Mouse (Mus musculus) testis, adult 2 months (tissue): Measurements from ENCODE around the gene Tmem115. TPM values are rescaled to one million over a fixed set of nuclear protein-coding genes. Genes with fewer than 3 reads are reported as not detected.

Experiments used
- H3K27ac ChIP-seq: fragments of 200-500 bp; 2 replicates; pipeline ENCODE4 v1.5.1; 2012; ENCODE audit warnings: low read depth, low read length; ENCODE audit not compliant: control insufficient read depth, insufficient read depth
- H3K27me3 ChIP-seq: fragments of 200-500 bp; 2 replicates; pipeline ENCODE4 v1.6.1; 2012; ENCODE audit warnings: mild to moderate bottlenecking, low read length, moderate library complexity; ENCODE audit not compliant: control insufficient read depth, insufficient read depth
- H3K36me3 ChIP-seq: fragments of 200-500 bp; 2 replicates; pipeline ENCODE4 v1.6.1; 2012; ENCODE audit warnings: mild to moderate bottlenecking, low read length; ENCODE audit not compliant: control insufficient read depth, insufficient read depth
- H3K4me1 ChIP-seq: fragments of 200-500 bp; 2 replicates; pipeline ENCODE4 v1.6.1; 2012; ENCODE audit warnings: low read length; ENCODE audit not compliant: control insufficient read depth, insufficient read depth
- H3K4me3 ChIP-seq: fragments of 200-500 bp; 2 replicates; pipeline ENCODE4 v1.5.1; 2012; ENCODE audit warnings: low read depth, mild to moderate bottlenecking, low read length, moderate library complexity, mixed read lengths; ENCODE audit not compliant: control insufficient read depth
- CTCF ChIP-seq: fragments of 200-500 bp; IDR thresholded peaks from 2 replicates; pipeline ENCODE4 v1.5.1; 2012; ENCODE audit warnings: low read depth, mild to moderate bottlenecking, inconsistent platforms, low read length, moderate library complexity; ENCODE audit not compliant: control insufficient read depth, insufficient read depth, insufficient replicate concordance
- POLR2A ChIP-seq: fragments of 200-500 bp; IDR thresholded peaks from 2 replicates; pipeline ENCODE4 v1.6.1; 2012; ENCODE audit warnings: low read depth, mild to moderate bottlenecking, inconsistent platforms, low read length, moderate library complexity; ENCODE audit not compliant: control insufficient read depth
- polyA plus RNA-seq: library from polyadenylated mRNA; depleted of rRNA; stranded (reverse); fragments of >200 nt; gene quantifications from 2 replicates; pipeline ENCODE4 v1.2.3, GENCODE M21; 2012

The Tmem115 gene
- polyA plus RNA-seq, 1 experiment, result 38.3 TPM

DNA sequence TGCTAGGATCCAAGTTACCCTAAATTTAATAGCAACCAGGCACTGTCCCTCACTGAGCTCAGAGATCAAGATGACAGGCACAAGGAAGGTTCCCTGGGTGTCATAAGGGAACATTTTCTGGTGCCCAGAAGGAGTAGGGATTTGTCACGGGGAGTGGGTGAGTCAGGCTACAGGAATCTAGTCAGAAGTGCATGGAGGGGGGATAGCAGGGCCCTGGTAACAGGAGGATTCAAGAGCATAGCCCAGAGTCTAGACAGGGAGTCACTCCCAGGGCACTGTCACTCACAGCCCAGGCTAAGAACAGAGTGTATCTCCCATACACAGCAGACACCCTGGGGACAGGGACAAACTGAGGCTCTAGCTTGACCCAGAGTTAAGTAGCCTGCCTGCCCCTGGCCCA, 40.2 kb upstream of the Tmem115 start:
- TF ChIP-seq POLR2A (no peak), CTCF (no peak)
- Histone ChIP-seq H3K36me3 (no peaks in the 10 kb centered on the region), H3K4me1 (no peaks in the 10 kb centered on the region), H3K4me3 (no peak overlapping the region), H3K27ac (no peak overlapping the region), H3K27me3 (no peaks in the 10 kb centered on the region)

DNA sequence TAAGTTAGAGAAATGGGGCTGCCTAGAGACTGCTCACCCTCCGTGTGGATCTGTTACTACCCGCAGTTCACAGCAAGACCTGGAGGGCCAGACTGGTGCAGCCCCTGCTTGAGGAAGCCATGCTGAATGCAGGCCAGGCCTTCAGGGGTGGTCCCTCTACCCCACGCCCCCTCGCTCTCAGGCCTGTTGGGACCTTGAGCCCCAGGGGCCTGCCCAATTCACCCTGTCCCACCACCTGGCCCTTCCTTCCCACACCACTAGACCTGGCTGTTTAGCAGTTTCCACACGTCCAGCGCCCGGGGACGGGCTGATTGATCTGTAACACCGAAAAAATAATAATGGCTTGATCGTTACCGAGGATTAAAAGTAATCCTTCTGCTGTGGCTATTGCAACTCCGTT, 39.5 kb upstream of the Tmem115 start:
- no peak for TF ChIP-seq CTCF
- TF ChIP-seq POLR2A, result no peak
- Histone ChIP-seq H3K4me1 (no peaks in the 10 kb centered on the region), H3K4me3 (no peak overlapping the region), H3K36me3 (no peaks in the 10 kb centered on the region), H3K27ac (no peak overlapping the region), H3K27me3 (no peaks in the 10 kb centered on the region)

DNA sequence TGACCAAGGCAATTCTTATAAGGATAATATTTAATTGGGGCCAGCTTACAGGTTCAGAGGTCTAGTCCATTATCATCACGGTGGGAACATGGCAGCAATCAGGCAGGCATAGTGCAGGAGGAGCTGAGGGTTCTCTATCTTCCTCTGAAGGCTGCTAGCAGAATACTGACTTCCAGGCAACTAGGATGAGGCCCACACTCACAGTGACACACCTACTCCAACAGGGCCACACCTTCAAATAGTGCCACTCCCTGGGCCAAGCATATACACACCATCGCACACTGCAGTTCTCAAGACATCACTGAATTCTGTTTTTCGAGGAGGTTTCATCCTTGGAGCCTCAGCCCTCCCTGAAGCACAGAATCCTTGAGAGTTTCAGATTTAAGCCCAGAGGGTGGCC, 37.4 kb upstream of the Tmem115 start:
- H3K36me3 ChIP-seq, result no peaks in the 10 kb centered on the region
- H3K27ac ChIP-seq, result no peak overlapping the region
- no peaks in the 10 kb centered on the region for H3K4me1 ChIP-seq
- no peaks in the 10 kb centered on the region for H3K27me3 ChIP-seq
- TF ChIP-seq POLR2A (no peak), CTCF (no peak)
- no peak overlapping the region for H3K4me3 ChIP-seq

DNA sequence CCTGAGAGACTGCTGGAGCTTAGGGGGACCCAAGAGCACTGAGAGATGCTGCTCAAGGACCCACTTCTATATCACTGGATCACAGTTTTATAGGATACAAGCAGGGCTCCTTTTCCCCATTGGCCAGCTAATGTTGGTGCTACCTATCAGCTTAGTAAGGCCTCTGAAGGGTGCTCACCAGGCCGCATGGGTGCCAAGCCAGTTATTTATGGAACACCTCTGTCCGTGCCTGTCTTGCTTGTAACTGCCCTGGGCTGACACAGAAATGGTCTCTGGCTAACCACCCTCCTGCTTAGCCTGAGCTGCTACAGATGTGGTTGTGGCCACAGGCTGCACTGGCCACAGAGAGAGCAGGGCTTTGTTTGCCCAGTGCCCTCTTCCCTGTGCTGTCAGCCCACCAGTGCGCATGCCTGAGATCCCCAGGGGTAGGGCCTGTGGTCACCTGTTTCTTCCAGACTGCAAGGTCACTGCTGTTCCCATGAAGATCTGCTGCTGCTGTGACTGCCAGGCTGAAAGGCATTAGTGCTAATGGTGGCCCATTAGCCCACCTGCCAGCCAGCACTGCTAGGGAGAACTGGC, 32.9 kb upstream of the Tmem115 start:
- TF ChIP-seq CTCF (no peak), POLR2A (no peak)
- no peak overlapping the region for H3K27ac ChIP-seq
- H3K4me3 ChIP-seq, result no peak overlapping the region
- H3K4me1 ChIP-seq, result no peaks in the 10 kb centered on the region
- H3K36me3 ChIP-seq, result no peaks in the 10 kb centered on the region
- H3K27me3 ChIP-seq, result no peaks in the 10 kb centered on the region

DNA sequence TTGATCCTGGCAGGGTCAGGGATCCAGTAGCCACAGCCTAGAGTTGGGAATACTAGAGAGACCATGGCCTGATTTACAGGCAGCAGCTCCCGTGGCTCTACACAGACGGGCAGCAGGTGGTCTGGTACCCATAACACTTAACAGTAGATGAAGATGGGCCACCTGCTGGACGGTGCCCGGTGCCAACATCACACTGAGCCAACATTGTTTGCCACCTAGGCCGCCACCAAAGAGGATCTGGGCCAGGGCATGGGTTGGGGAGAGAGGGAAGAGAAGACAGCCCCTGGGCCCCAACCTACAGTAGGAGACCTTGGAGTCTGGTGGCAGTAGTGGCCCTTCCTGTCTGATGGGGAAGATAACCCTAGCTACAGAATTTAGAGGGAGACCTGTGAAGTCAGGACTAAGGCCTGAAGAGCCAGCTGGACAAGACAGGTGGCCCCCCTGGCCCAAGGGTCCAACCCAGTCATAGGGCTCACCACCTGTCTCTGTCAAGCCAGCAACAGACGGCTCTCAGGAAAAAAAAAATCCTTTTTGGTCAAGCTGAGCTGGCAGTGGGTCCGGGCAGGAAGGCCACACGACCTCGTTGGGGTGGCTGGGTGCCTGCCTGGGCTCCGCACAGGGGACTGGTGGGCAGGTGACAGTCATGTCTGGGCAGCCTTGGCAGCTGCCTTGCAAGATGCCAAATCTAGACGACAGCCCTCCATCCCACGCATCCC, 31.5 kb upstream of the Tmem115 start:
- no peaks in the 10 kb centered on the region for H3K36me3 ChIP-seq
- no peaks in the 10 kb centered on the region for H3K27me3 ChIP-seq
- H3K4me3 ChIP-seq, result no peak overlapping the region
- TF ChIP-seq CTCF, result no peak
- no peaks in the 10 kb centered on the region for H3K4me1 ChIP-seq
- no peak overlapping the region for H3K27ac ChIP-seq

DNA sequence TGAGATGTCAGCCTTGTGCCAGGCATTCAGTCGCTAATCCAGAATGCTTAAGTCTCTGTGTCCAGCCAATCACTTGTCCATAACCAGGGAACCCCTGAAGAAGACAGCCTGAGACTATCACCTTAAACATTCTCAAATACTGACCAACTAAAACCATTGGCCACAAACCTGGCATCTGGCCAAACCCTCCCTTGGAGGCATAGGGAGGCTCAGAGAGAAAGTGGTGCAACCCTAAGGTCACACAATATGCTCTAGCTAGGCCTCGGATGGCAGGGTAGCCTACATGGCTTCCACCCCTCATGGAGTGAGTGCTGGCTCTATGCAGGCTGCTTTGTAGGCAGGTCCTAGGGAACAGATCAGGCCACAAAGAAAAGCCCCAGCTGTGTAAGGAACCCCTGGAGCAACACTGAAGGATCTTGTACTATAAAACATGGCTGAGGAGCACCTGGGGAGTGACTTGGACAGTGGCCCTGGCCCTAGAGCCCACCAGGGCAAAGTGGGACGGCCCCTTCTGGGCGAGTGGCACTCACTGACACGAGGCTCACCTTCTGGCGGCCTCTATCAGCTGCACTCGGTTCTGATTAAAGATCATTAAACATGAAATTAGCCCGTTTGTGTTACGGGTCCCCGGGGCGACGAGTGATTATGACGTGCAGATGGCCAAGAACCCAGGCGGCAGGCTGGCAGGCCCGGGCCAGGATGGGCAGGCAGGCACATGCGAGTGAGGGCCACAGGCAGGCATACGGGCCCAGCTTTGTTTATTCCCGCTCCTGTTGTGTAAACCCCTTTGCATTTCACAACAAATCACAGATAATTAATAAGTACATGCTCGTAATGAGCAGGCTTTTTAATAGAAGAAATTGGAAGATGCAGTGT, 28.8 kb upstream of the Tmem115 start:
- no peak for TF ChIP-seq CTCF
- no peak for TF ChIP-seq POLR2A
- Histone ChIP-seq H3K4me1 (no peaks in the 10 kb centered on the region), H3K27me3 (no peaks in the 10 kb centered on the region), H3K27ac (no peak overlapping the region), H3K4me3 (no peak overlapping the region), H3K36me3 (no peaks in the 10 kb centered on the region)

DNA sequence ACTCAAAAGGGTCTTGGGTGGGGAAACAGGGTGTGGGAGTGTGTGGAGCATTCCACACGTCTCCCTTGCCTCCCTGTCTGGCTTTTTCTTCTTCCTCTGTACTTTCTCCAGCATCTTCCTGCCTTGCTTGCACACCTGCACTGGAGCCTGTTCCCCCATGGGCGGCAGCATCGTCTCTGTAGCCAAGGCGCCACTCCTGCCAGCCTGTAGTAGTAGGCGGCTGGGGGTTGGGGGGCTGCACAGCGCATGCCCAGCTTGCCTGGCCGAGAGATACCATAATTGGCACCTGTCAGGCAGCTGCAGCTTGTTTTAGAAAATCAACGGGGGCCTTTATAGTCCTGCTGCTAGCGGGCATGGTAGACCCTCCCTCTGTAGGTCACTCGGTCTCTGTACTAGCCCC, 25.5 kb upstream of the Tmem115 start:
- Histone ChIP-seq H3K27ac (no peak overlapping the region), H3K36me3 (no peaks in the 10 kb centered on the region), H3K27me3 (no peaks in the 10 kb centered on the region), H3K4me1 (no peaks in the 10 kb centered on the region), H3K4me3 (no peak overlapping the region)
- TF ChIP-seq POLR2A, result no peak
- TF ChIP-seq CTCF, result no peak
